Mouse (Mus musculus): Measurements from ENCODE around the gene Muc4. TPM values are rescaled to one million over a fixed set of nuclear protein-coding genes. Genes with fewer than 3 reads are reported as not detected.

The Muc4 gene
- polyA plus RNA-seq, 1 experiment, result not detected

DNA sequence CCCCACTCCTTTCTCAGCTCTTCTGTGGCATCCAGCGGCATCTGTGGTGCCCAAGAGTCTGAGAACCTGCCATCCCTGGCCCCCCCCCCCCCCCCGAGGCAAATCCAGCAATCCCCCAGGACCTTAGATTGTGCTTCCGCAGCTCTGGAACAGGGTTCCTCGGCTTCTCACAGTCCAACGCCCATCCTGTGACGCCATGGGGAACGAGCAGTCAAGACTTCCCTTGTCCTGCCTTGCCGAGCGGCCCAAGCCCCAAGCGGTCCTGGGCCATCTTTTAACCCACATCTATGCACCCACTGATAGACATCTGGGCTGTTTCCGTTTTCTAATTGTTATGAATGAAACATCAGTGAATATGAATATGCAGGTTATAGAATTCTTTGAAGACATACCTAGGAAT is 23.5 kb upstream of the Muc4 start:
- no peak for TF ChIP-seq GATA1 (IDR thresholded peaks at IDR 0.05; ENCODE audit: low read length)

GRCm38 (mm10) chr16:32713556-32713955 is 22.1 kb upstream of the Muc4 start:
- TF ChIP-seq GATA1 (IDR thresholded peaks at IDR 0.05; ENCODE audit: low read length), result no peak

- no peak for TF ChIP-seq GATA1 (IDR thresholded peaks at IDR 0.05; ENCODE audit: low read length)
These were observed 20.3 kb upstream of the Muc4 start for GRCm38 (mm10) chr16:32715364-32715763.

DNA sequence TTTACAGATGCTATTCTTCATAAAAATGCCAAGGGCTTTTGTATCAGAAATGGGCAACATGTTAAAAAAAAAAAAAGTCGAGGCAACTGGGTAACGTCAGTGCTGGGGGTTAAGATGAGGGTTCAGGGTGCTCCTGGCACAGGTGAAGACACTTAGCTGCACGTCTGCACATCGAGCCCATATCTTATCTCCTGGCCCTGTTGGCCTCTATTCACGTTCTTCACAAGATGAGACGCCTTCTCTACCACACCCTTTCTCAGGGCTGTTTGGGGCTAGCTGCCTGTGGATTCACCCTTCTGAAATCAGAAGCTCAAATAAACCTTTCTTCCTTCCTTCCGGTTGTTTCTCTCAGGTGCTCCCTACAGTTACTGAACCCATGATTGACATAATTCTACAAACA is 12.5 kb upstream of the Muc4 start:
- TF ChIP-seq GATA1 (IDR thresholded peaks at IDR 0.05; ENCODE audit: low read length), result no peak

DNA sequence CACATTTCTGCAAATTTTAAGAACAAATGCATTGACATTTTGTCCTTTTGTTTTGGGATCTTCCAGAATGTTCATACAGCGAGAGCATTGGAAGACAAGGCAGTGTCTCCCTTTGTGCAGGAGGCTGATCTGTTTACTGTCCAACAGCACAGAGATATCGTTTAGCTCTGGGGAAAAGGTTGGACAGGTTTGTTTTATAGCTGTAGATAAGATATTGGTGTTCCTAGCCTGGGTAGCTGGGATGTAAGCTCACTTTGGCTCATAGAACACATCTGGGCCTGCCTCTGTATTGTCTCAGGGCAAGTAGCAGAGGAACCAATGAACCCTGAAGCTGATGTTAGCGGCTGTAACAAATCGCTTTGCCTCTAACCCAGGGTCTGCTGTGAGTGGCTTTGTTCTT is 11.9 kb upstream of the Muc4 start:
- no peak for TF ChIP-seq GATA1 (IDR thresholded peaks at IDR 0.05; ENCODE audit: low read length)

- TF ChIP-seq GATA1 (IDR thresholded peaks at IDR 0.05; ENCODE audit: low read length), result no peak
These were observed 11.4 kb upstream of the Muc4 start for GRCm38 (mm10) chr16:32724259-32724658.

GRCm38 (mm10) chr16:32726501-32726900 is 9.2 kb upstream of the Muc4 start:
- no peak for TF ChIP-seq GATA1 (IDR thresholded peaks at IDR 0.05; ENCODE audit: low read length)

DNA sequence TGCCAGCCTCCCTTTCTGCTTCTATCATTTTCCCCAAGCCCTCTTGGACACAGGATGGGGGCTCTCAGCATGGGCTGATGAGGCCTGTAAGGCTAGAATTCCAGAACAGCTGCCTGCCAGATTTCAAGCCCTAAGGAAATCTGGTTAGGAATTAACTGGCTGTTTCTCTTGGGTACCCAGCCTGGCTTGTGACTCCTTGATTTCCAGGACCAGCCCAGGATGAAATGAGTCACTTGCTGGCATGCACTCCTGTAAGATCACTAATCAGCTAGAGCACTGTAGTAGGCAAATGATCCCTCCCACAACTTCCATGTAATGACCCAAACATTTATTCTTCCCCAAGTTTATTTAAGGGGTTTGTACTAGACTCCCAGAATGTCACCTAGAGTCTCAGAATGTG is 7.4 kb upstream of the Muc4 start:
- no peak for TF ChIP-seq GATA1 (IDR thresholded peaks at IDR 0.05; ENCODE audit: low read length)

GRCm38 (mm10) chr16:32728730-32729129 is 7.0 kb upstream of the Muc4 start:
- no peak for TF ChIP-seq GATA1 (IDR thresholded peaks at IDR 0.05; ENCODE audit: low read length)

DNA sequence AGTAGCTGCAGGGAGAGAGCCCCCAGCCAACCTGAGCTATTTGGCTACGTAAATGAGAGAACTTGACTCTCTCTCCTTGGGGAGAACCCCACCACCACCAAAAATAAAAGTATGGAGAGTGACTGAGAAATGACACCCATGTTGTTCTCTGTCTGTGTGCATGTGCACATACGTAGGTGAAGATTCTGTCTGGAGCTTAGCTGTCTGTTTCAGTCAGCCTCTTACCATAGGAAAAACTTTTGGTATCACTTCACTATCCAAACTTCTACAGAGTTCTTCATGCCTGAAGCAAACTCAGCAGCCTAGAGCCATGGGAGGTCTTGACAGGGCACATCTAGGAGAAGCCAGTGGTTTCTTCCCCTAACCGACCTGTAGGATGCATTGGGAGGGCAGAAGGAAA is 2.5 kb upstream of the Muc4 start:
- no peak for TF ChIP-seq GATA1 (IDR thresholded peaks at IDR 0.05; ENCODE audit: low read length)

DNA sequence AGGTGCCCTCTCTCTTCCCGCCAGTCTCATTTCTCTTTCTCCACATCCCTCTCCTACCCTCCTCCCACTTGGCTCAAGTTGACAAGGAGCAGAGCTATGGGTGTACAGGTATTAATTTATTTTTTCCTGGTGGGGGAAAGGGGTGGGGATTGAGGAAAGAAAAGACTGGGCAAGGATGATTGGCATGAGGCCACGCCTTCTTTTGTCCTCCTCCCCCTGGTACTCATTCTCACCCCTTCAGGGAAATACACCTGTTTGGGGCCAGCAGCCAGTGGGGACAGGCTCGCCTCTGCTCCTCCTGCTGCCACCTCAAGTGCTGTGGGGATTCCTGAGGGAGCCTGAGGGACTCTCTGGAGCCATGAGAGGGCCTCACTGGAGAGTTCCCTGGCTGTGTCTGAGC is 336 bp downstream of the Muc4 start:
- no peak for TF ChIP-seq GATA1 (IDR thresholded peaks at IDR 0.05; ENCODE audit: low read length)

- no peak for TF ChIP-seq GATA1 (IDR thresholded peaks at IDR 0.05; ENCODE audit: low read length)
These were observed 4.4 kb downstream of the Muc4 start for GRCm38 (mm10) chr16:32740003-32740663.

DNA sequence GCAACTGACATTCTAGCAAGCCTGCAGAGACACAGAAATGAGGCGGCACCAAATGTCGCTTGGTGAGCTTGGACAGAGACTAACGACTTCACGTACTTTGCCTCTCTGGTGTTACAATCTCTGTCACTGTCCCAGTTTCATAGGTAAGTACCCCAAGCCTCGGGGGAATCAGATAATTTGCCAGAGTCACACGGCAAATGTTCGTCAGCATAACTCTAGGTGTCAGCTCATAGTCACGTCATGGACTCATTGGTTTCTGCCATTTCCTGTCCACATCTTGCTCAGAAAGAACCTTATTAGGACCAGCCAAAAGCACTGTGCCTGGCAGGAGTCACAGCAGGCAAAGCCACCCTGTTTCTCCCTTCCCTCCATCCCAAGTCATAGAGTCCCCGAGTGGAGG is 5.7 kb downstream of the Muc4 start:
- TF ChIP-seq GATA1 (IDR thresholded peaks at IDR 0.05; ENCODE audit: low read length), result no peak

DNA sequence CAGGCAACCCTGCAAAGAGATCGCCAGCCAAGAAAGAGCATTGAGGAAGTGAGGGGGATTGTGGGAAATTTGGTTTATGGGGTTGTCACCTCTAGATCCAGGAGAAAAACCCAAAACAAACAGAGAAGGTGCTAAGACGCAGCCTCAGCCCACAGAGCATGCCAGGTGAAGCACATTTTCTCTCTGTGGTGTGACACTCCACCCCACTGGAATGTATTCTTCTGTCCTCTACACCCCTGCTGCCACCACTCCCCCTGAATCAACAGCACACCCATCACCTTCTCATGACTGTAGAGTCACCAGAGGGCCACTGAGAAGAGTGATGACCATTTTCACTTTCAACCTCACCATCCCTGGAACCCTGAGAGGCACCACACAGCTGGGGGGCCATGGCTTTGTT is 7.0 kb downstream of the Muc4 start:
- no peak for TF ChIP-seq GATA1 (IDR thresholded peaks at IDR 0.05; ENCODE audit: low read length)

DNA sequence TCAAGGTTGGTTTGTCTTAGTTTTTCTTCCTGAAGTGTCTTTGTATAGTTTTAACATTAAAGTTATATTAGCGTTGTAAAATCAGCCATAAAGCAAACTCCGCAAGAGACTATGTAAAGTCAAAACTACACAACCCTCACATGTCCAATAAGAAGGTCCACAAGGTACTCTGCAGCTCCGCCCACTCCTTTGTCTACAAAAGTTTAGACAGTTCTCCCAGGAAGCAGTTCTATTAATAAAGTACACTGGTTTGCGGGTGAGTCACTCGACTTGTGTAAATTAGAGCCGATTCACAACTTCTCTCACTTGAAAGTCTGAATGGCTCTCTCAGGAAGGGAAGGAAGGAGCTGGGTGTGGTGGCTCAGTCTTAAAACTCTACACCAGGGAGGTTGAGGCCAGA is 10.2 kb downstream of the Muc4 start:
- no peak for TF ChIP-seq GATA1 (IDR thresholded peaks at IDR 0.05; ENCODE audit: low read length)

DNA sequence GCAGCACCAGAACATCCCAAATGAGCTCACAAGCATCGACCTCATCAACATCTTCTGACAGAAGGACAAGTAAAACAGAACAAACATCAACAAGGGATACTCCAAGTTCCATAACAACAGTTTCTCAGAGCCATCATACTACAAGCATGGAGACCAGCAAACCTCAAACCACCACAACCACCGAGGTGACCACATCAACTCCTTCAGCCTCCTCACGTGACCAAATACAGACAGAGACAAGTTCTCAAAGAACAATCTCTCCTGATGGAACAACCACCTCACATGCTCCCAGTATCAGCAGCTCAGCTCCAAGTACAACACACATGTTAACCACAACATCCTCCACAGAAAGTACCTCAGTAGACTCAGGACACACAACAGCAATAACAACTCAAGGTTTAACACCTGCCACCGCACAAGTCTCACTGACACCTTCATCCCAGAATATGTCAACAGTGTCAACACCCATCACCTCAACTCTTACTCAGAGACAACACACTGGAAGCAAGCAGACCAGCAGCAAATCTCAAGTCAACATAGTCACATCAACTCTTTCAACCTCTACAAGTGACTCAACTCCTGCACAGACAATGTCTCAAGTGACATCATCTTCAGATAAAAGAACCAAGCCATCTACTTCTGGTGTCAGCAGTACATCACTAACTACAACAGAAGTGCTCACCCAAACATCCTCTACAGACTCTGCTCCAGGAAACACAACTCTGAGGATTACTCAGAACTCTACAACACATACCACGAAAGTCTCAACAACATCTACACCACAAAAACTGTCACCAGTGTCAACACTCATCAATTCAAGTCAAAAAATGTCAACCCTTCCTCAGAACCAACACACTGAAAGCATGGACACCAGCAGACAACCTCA is 14.8 kb downstream of the Muc4 start:
- TF ChIP-seq GATA1 (IDR thresholded peaks at IDR 0.05; ENCODE audit: low read length), result no peak

GRCm38 (mm10) chr16:32764550-32764949 is 28.9 kb downstream of the Muc4 start:
- TF ChIP-seq GATA1 (IDR thresholded peaks at IDR 0.05; ENCODE audit: low read length), result no peak
